Mouse (Mus musculus): ENCODE data around the gene Il25. TPM values are rescaled to one million over a fixed set of nuclear protein-coding genes. Genes with fewer than 3 reads are reported as not detected.

Il25 gene
- polyA plus RNA-seq (2016; fragmentation: Nextera tagmentation; extraction: Ambion mirVana), result 0.19 and 0.48 TPM in 2 replicates

DNA sequence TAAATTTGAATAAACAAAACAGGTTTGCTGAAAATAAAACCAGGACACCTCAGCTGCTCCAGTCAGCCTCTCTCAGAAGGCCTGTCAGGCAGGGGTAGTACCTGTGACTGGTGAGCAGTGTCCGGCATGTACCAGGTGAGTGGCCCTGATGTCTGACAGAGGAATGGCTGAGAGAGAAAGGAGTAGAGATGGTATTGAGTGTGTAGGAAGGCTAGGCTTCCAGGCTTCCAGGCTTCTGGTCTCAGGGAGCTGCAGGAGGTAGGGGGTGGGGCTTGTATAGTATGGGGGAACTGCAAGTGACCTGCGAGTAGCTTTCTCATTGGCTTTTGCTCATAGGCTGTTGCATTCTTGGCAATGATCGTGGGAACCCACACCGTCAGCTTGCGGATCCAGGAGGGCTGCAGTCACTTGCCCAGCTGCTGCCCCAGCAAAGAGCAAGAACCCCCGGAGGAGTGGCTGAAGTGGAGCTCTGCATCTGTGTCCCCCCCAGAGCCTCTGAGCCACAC lies at the start of gene Il25:
TSS of gene Il25 (plus strand) at position 51 of the 506 bp plus-strand sequence.
- no peaks in the 10 kb centered on the region for H3K36me3 ChIP-seq
- H3K4me3 ChIP-seq, result no peak within 1 kb of the TSS
- peak within 1 kb of the TSS; percentile 35 for H3K4me2 ChIP-seq (replicated peaks)
- H3K9me3 ChIP-seq, result no peaks in the 10 kb centered on the region
- no peak within 1 kb of the TSS for H3K9ac ChIP-seq
- ATAC-seq (ENCODE audit: low FRiP score, low read depth), result no peak
- 33% methylated on average over 6 of the region's 6 CpGs for WGBS
- H3K4me1 ChIP-seq, result peaks cover 20% of the 10 kb centered on the region
- H3K27me3 ChIP-seq (replicated peaks), result no peaks in the 10 kb centered on the region
- no peak within 1 kb of the TSS for H3K27ac ChIP-seq

DNA sequence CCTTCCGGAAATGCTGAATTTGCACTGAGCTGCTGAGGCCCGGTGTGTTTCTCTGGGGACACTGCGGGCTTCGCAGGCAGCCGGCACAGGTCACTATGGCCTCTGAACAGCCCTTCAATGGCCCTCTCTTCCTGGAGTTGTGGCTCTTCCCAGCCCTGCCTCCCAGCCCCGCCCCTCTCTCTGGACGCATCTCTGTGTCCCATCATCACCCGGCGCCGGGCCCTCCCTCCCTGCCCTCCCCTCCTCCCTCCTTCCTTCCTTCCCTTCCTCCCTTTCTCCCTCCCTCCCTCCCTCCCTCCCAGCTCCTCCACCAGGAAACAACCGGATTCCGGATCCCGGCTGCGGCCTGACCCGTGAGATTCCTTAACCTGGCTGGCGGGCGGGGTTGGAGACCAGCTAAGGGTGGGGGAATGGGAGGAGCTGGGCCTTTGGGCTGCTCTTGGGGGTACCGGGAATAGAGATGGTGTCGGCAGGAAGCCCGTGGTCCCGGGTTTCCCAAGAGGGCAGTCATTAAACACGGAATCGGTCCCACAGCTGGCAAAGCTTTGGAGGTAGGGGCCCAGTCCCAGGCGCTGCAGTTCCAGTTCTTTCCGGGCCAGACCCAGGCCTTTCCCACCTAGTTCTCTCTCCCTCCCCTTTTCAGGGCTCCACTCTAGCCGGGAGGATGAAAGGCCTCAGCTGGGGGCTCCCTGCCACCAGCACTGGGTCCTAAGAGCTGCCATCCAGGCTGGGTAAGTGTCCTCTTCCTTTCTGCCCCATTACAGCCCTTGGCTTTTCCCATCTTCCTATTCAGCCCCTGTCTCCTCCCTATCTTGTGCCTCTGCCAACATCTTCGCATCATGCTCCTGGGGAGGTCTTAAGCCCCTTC lies 49.1 kb upstream of the Il25 start, which contains the start of the genes Bcl2l2 and Gm20521:
TSS of gene Bcl2l2 (plus strand) at position 224 of the 868 bp plus-strand sequence.
TSS of gene Gm20521 (plus strand) at position 288 of the 868 bp plus-strand sequence.
- Histone ChIP-seq H3K27ac (peak within 1 kb of the TSS; percentile 77), H3K4me1 (peaks cover 23% of the 10 kb centered on the region), H3K4me3 (peak within 1 kb of the TSS; percentile 67), H3K36me3 (peaks cover 16% of the 10 kb centered on the region), H3K9me3 (no peaks in the 10 kb centered on the region), H3K4me2 (replicated peaks) (peak within 1 kb of the TSS; percentile 80), H3K27me3 (replicated peaks) (no peaks in the 10 kb centered on the region), H3K9ac (peak within 1 kb of the TSS; percentile 86)
- peak; percentile 88 for ATAC-seq (ENCODE audit: low FRiP score, low read depth)
- 1% methylated on average over 24 of the region's 27 CpGs for WGBS

DNA sequence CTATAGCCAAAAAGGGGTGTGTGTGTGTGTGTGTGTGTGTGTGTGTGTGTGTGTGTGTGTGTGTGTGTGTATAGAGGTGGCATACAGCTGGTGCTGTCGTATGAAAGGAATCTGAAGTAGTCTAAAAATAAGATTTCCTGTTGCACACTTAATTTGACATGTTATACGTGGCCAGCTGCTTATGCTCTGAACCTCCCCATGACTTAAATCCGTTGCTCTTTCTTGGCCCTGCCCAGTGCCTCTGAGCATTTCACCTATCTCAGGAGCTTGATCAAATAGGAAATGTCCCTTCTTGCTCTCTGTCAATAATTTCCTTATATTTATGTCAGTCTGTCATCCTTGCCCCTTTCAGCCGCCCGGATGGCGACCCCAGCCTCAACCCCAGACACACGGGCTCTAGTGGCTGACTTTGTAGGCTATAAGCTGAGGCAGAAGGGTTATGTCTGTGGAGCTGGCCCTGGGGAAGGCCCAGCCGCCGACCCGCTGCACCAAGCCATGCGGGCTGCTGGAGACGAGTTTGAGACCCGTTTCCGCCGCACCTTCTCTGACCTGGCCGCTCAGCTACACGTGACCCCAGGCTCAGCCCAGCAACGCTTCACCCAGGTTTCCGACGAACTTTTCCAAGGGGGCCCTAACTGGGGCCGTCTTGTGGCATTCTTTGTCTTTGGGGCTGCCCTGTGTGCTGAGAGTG lies 48.3 kb upstream of the Il25 start:
- Histone ChIP-seq H3K27ac (peak overlapping the region; percentile 77; the same call in 1 of the 2 replicates), H3K36me3 (peaks cover 16% of the 10 kb centered on the region), H3K4me1 (peaks cover 23% of the 10 kb centered on the region), H3K4me3 (peak overlapping the region; percentile 67), H3K27me3 (replicated peaks) (no peaks in the 10 kb centered on the region), H3K9me3 (no peaks in the 10 kb centered on the region), H3K4me2 (replicated peaks) (peak overlapping the region; percentile 80), H3K9ac (peak overlapping the region; percentile 86)
- 30% methylated on average over 21 of the region's 21 CpGs for WGBS
- ATAC-seq (ENCODE audit: low FRiP score, low read depth), result peak; percentile 6; the same call in 1 of the 2 replicates

DNA sequence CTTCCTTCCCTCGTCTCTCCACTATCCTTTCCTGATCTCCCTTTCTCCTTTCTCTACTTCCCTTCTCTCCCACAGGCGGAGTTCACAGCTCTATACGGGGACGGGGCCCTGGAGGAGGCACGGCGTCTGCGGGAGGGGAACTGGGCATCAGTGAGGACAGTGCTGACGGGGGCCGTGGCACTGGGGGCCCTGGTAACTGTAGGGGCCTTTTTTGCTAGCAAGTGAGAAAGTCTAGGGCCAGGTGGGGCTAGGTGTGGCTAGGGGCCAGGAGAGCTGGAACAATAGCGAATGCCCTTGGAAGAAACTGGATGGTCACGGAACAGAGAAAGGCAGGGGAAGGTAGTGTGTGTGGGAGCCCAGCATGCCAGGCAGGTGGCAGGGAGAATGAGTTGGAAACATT lies 47.2 kb upstream of the Il25 start:
- H3K27ac ChIP-seq, result no peak overlapping the region
- no peak for ATAC-seq (ENCODE audit: low FRiP score, low read depth)
- WGBS, result 93% methylated on average over 11 of the region's 11 CpGs
- H3K36me3 ChIP-seq, result peaks cover 16% of the 10 kb centered on the region
- H3K9me3 ChIP-seq, result no peaks in the 10 kb centered on the region
- H3K4me3 ChIP-seq, result no peak overlapping the region
- H3K9ac ChIP-seq, result peak overlapping the region; percentile 38; the same call in 1 of the 2 replicates
- H3K4me2 ChIP-seq (replicated peaks), result peak overlapping the region; percentile 80
- H3K27me3 ChIP-seq (replicated peaks), result no peaks in the 10 kb centered on the region
- peaks cover 23% of the 10 kb centered on the region for H3K4me1 ChIP-seq

DNA sequence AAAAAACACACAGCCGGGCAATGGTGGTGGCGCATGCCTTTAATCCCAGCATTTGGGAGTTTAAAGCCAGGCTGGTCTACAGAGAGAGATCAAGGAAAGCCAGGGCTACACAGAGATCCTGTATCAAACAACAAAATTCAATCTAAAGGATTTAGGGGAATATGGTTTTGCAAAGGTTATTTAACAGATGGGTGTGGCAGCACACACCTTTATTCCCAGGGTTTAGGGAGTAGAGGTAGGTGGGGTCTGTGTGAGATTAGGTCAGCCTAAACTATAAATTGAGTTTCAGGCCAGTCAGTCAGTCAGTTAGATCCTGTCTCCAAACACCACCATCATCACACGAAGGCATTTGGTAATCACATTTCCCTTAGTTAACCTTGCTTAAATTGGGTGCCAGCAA lies 40.3 kb upstream of the Il25 start, which contains the start of gene Pabpn1:
TSS of gene Pabpn1 (plus strand) at position 301 of the 400 bp plus-strand sequence.
- peaks cover 17% of the 10 kb centered on the region for H3K36me3 ChIP-seq
- peak within 1 kb of the TSS; percentile 46; the same call in 1 of the 2 replicates for H3K27ac ChIP-seq
- no peak for ATAC-seq (ENCODE audit: low FRiP score, low read depth)
- WGBS, result 93% methylated on average over 3 of the region's 3 CpGs
- H3K4me1 ChIP-seq, result peaks cover 15% of the 10 kb centered on the region
- H3K27me3 ChIP-seq (replicated peaks), result no peaks in the 10 kb centered on the region
- peak within 1 kb of the TSS; percentile 35 for H3K4me3 ChIP-seq
- peak within 1 kb of the TSS; percentile 73 for H3K4me2 ChIP-seq (replicated peaks)
- H3K9ac ChIP-seq, result no peak within 1 kb of the TSS
- H3K9me3 ChIP-seq, result no peaks in the 10 kb centered on the region

DNA sequence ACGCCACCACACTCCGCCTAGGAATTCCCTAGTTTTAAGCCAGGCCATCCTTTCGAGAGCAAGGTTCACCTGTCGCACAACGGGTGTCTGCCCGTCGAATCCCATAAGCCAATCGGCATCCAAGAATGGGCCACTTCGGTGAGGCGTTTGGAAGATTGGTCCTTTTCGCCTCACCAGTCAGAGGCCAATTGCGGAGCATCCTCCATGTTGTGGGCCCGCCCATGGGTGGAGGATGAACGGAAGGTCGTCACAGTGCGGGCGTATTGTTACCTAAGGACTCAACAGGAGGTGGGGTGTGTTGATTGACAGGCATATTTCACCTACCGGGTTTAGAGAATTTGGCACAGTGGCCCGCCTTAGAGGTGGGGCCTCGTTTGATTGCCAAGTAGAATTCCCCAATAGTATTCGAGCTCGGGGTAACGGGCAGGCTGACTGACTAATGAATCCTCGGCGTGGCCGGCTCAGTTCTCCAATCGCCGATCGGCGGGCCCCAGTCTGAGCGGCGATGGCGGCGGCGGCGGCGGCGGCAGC lies 38.8 kb upstream of the Il25 start:
- H3K27ac ChIP-seq, result peak overlapping the region; percentile 92; the same call in 1 of the 2 replicates
- peaks cover 15% of the 10 kb centered on the region for H3K4me1 ChIP-seq
- H3K36me3 ChIP-seq, result peaks cover 30% of the 10 kb centered on the region
- H3K9ac ChIP-seq, result peak overlapping the region; percentile 100
- H3K4me2 ChIP-seq (replicated peaks), result peak overlapping the region; percentile 73
- ATAC-seq (ENCODE audit: low FRiP score, low read depth), result peak; percentile 99
- WGBS, result under 1% methylated on average over 38 of the region's 38 CpGs
- H3K9me3 ChIP-seq, result no peaks in the 10 kb centered on the region
- H3K4me3 ChIP-seq, result peak overlapping the region; percentile 99
- no peaks in the 10 kb centered on the region for H3K27me3 ChIP-seq (replicated peaks)

DNA sequence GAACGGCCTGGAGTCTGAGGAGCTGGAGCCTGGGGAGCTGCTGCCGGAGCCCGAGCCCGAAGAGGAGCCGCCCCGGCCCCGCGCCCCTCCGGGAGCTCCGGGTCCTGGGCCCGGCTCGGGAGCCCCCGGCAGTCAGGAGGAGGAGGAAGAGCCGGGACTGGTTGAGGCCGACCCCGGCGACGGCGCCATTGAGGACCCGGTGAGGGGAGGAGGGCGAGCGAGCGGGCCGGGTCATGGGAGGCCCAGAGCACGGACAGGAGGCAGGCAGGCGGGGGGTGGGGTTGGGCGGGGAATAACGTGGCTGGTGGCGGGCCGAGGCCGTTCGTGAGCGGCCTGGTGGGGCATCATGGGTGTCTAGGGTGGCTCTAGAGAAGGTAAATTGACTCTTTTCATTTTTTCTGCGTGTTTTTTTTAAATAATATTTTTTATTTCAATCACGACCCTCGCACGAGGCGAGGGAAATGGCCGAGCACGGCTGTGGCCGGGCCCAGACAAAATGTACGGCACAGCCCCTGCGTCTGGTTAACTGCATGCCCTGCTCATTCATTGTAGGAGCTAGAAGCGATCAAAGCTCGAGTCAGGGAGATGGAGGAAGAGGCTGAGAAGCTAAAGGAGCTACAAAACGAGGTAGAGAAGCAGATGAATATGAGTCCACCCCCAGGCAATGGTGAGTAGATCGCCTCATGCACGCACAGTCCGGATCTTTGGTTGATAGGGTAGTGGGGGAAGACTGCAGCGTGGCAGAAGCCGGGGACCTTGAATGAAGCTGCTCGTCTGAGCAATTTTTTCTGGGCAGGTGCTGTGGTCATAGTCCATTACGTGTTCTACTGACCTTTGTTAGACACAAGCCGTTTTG lies 38.0 kb upstream of the Il25 start:
- Histone ChIP-seq H3K9ac (peak overlapping the region; percentile 100), H3K27ac (peak overlapping the region; percentile 92), H3K4me1 (peaks cover 15% of the 10 kb centered on the region), H3K4me3 (peak overlapping the region; percentile 99), H3K9me3 (no peaks in the 10 kb centered on the region), H3K27me3 (replicated peaks) (no peaks in the 10 kb centered on the region), H3K36me3 (peaks cover 30% of the 10 kb centered on the region), H3K4me2 (replicated peaks) (peak overlapping the region; percentile 73)
- peak; percentile 57 for ATAC-seq (ENCODE audit: low FRiP score, low read depth)
- WGBS, result under 1% methylated on average over 51 of the region's 54 CpGs

DNA sequence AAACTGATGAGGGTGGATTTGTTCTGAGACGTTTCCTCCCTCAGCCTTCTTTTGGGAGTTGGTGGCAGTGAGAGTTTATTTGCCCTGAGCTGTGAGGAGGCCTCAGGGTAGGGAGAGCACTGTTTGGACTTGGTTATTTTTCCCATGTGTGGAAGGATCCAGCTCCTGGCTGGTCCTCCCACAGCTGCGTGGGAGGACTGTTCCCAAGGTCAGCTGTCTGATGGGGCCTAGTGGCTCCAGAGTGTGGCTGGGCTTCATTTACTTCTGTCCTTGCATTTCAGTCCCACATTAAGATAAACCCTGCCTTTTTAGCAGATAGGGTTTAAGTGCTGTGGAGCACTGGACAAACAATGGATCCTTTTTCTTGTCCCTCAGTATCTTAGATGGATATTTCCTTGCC lies 35.0 kb upstream of the Il25 start:
- H3K27ac ChIP-seq, result no peak overlapping the region

DNA sequence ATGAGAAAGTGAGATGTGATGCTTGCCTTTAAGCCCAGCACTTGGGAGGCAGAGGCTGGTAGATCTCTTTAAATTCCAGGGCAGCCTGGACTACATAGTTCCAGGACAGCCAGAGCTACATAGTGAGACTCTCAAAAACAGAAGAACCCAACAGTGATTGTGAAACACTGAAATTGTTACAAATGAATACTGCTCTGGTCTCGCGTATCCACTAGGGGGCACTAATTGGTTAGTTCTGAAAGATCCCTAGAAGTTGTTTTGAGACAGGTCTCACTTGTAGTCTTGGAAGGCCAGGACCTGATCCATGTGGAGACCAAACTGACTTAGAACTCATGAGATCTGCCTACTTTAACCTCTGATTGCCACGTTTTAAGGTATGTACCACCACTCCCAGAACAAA lies 32.1 kb upstream of the Il25 start:
- Histone ChIP-seq H3K27ac (no peak overlapping the region), H3K4me2 (replicated peaks) (no peak overlapping the region), H3K9ac (no peak overlapping the region), H3K4me3 (no peak overlapping the region), H3K27me3 (replicated peaks) (no peaks in the 10 kb centered on the region), H3K4me1 (peaks cover 12% of the 10 kb centered on the region; the same call in 1 of the 2 replicates), H3K36me3 (peaks cover 42% of the 10 kb centered on the region), H3K9me3 (no peaks in the 10 kb centered on the region)
- ATAC-seq (ENCODE audit: low FRiP score, low read depth), result no peak
- under 1% methylated on average over 3 of the region's 3 CpGs for WGBS

More for the DNA sequence above, 35.0 kb upstream of the Il25 start:
- ATAC-seq (ENCODE audit: low FRiP score, low read depth), result no peak
- no peak overlapping the region for H3K4me3 ChIP-seq
- H3K9me3 ChIP-seq, result no peaks in the 10 kb centered on the region
- peaks cover 15% of the 10 kb centered on the region for H3K4me1 ChIP-seq
- peak overlapping the region; percentile 13; the same call in 1 of the 2 replicates for H3K9ac ChIP-seq
- peaks cover 30% of the 10 kb centered on the region for H3K36me3 ChIP-seq
- H3K4me2 ChIP-seq (replicated peaks), result no peak overlapping the region
- H3K27me3 ChIP-seq (replicated peaks), result no peaks in the 10 kb centered on the region
- WGBS, result 69% methylated on average over 2 of the region's 2 CpGs

DNA sequence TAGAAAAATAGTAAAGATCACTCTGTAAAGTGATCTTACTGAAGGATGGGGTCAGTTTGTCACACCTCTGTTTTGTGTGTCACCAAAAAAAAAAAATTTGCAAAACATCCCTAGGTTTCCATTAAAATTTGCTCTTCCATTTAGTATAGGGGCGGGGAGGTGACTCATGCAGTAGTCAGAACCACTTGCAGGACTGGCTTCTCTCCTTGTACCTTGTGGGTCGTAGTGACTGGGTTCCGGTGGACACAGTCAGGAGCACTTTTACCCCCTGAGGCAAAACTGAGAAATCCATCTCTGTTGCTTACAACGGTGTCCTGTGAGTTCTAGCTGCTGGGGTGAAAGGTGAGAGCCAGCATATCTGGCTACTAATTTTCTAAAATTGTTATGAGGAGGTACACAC lies 28.9 kb upstream of the Il25 start:
- no peak overlapping the region for H3K4me2 ChIP-seq (replicated peaks)
- ATAC-seq (ENCODE audit: low FRiP score, low read depth), result no peak
- no peaks in the 10 kb centered on the region for H3K27me3 ChIP-seq (replicated peaks)
- 92% methylated on average over 4 of the region's 4 CpGs for WGBS
- peaks cover 7% of the 10 kb centered on the region; the same call in 1 of the 2 replicates for H3K4me1 ChIP-seq
- H3K27ac ChIP-seq, result no peak overlapping the region
- H3K4me3 ChIP-seq, result no peak overlapping the region
- H3K9me3 ChIP-seq, result no peaks in the 10 kb centered on the region
- H3K9ac ChIP-seq, result no peak overlapping the region
- peaks cover 36% of the 10 kb centered on the region for H3K36me3 ChIP-seq

DNA sequence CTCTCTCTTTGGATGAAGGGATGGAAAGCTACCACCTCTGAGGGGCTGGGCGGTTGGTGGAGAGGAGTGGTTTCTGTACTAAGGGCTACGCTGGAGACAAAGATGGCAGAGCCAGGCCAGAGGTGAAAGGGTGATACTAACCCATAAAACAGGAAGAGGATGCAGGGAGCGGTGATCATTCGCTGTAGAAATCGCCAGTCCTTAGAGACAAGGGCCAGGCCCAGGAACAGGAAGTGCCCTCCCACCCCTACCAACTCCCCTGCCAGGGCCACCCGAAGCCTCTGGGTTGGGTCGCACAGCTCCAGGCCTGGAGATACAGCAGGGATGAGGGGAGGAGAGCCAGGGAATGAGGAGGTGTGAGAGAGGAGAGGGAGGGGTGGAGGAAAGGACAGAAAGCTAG lies 23.8 kb upstream of the Il25 start:
- no peak overlapping the region for H3K4me2 ChIP-seq (replicated peaks)
- H3K4me1 ChIP-seq, result peaks cover 28% of the 10 kb centered on the region
- H3K9ac ChIP-seq, result 0 out of 2 replicates have a peak overlapping the region, but pooled peaks have one; percentile 0
- no peak overlapping the region for H3K4me3 ChIP-seq
- 88% methylated on average over 7 of the region's 7 CpGs for WGBS
- no peaks in the 10 kb centered on the region for H3K9me3 ChIP-seq
- no peak for ATAC-seq (ENCODE audit: low FRiP score, low read depth)
- peaks cover 48% of the 10 kb centered on the region for H3K36me3 ChIP-seq
- no peak overlapping the region for H3K27ac ChIP-seq
- H3K27me3 ChIP-seq (replicated peaks), result no peaks in the 10 kb centered on the region
